Mouse (Mus musculus) cerebellum, adult (tissue): ENCODE data around the gene Cd6.

Source experiments
- ATAC-seq: cut with Nextera tagmentation; 2 replicates; pipeline ENCODE4 v1.9.2; 2017; ENCODE audit warnings: mild to moderate bottlenecking, moderate library complexity, mixed read lengths; ENCODE audit not compliant: insufficient number of reproducible peaks, low FRiP score, low TSS enrichment

The Cd6 gene

DNA sequence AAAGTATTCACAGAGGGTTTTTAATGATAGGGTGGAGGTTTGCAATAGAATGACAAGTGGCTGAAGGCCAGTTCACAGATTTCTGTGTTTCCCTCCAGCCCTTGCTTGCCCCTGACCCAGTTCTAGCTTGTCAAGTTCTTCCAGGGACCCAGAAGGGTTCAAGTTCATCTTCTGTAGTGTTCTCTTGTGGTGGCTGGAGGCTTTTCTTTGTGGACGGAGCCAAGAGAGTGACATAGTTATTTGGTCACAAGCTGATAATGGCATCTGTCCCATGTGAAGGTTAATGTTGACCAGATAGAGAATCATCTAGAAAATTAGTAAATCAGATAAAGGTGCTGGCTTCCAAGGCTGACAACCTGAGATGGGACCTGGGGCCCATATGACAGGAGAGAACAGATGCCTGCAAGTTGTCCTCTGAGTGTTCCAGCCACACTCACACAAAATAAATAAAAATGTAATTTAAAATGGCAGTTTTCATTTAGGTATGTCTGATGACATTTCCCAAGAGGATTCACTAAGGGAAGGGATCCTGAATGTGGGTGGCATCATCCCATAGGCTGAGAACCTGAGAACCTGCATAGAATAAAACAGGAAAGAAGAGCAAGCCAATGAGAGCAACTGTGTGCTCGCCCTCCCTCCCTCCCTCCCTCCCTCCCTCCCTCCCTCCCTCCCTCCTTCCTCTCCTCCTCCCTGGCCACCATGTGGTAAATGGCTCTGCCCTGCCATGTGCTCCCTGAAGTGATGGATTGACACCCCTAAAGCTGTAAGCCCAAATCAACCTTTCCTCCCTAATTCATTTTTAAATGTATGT is 24.8 kb downstream of the Cd6 start:
- ATAC-seq, result no peak

DNA sequence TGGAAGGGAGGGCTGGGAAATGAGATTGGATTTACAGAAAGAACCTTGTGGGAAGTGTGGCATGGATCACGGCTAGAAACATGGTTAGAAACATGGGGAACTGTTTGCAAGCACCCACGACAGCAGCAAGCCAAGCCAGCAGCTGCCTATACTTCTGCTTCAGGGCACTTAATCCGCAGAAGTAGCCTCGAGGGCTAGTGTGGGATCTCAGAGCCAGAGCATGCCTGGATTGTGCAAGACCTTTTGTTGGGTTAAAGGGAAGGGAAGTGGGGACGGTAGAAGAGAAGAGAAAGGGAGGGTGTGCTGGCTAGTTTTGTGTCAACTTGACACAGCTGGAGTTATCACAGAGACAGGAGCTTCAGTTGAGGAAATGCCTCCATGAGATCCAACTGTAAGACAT is 26.1 kb downstream of the Cd6 start:
- no peak for ATAC-seq

DNA sequence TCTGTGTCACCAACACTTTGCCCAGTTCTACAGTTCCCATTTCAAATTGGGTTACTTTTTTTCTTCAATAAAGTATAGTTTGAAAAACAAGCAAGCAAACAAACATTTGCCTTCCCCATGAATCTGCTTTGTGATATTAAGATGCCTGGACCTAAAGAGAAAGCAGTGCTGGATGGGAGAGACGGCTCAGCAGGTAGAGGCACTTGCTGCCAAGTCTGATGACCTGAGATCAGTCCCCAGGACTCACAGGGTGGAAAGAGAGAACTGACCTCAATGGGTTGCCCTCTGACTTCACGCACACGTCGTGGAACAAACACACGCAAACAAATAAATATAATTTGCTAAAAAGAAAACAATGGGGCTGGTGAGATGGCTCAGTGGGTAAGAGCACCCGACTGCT is 28.0 kb downstream of the Cd6 start:
- ATAC-seq, result no peak

DNA sequence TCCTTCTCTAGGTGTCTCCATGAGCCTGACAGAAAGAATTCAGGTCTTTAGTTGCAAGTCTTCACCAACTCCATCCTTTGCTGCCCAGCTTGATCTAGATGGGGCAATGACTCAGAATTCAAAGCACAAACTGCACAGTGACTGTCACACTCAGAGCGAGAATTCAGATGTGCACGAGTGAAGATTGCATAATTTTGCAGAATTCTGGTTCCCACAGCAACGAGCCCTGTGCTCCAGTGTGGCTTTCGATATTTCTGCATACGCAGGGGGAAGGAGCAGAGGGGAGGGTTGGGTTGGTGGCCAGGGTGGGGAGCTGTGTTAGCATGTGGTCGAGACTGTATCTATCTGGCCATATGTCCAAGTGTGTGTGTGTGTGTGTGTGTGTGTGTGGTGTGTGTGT is 28.8 kb downstream of the Cd6 start:
- ATAC-seq, result no peak

DNA sequence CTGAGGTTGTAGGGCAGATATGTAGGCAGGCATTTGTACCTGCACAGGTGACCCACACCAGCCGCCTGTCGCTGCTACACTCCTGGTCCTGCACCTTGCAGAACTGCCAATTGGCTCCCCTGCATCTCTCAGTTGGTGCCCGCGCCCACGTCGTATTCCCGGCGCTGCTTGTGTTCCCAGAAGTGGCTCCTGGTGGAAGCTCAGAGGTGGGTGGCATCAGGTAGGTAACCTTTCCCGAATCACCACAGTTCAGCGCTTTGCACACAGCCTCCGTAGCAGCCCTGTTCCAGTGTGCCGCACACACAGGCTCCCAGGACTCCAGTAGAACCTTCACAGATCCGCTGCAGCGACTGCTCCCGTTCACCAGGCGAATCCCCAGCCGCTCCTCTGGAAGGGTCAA is 30.7 kb downstream of the Cd6 start:
- ATAC-seq, result no peak

DNA sequence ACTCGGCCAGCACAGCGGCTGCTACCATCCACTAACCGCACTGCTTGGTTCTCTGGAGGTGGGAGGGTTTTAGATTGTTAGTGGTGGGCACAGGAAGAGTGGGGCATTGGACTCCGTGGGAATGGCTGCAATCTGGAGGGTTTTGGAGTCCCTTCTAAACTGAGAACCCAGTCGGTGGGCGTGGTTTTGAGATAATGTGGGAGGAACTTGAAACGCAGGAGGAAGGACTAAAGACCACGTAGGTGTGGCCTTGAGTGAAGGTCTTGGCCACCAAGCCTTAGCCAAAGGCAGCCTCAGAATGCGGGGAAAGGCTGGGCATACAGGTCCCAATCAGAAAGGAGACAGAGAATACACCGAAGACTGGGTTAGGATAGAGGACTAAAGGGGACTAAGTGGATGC is 31.3 kb downstream of the Cd6 start:
- no peak for ATAC-seq

DNA sequence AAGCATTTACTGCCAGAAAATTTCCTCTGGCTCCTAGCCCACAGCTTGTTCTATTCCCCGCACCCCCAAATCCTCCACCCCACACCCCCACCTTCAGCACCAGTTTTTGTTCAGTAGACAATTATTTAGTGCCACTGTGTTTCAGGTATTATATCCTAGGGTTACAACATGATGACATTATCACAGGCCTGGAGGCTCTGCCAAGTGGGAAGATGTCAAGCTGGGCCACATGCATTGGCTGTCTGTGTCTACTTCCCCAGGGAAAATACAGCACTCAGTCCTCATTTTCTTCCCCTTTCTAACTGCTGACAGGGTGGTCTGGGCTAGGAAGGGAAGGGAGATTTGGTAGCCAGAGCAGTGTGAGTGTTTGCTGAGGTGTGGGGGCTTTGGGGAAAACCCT is 34.9 kb downstream of the Cd6 start:
- peak; percentile 42; the same call in 1 of the 2 replicates for ATAC-seq

DNA sequence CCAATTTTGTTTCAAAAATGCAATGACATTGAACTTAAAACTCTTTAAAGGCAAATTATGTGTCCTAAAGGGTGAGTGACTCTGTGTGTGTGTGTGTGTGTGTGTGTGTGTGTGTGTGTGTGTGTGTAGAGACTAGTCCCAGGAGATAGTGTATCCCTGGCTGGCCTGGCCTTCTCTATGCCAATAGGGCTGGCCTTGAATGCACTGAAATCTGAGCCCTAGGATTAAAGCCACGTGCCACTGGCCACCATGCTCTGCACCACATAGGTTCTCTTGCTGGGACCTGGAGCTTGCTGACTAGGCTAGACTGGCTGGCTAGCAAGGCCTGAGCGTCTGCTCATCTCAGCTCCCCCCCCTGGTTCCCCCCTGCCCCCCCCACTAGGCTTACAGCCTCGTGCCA is 36.8 kb downstream of the Cd6 start:
- ATAC-seq, result no peak

DNA sequence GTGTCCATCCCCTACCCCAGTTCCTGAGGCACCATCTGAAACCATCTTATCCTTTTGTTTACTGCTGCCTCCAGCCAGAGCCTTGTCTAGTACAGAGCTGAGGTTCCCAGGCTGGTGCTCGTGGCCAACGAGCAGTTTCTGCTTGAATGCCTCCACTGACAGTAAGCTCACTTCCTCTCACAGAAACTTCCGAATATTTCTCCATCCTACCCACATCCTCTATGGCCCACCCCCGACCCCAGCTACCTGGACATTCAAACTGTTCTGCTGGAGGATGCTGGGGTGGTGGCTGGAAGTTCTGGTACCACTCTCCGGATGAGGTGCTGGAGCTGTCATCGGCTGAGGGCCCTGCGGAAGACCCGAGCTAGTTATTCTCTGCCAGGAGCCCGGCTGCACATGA is 39.5 kb downstream of the Cd6 start:
- ATAC-seq, result no peak

DNA sequence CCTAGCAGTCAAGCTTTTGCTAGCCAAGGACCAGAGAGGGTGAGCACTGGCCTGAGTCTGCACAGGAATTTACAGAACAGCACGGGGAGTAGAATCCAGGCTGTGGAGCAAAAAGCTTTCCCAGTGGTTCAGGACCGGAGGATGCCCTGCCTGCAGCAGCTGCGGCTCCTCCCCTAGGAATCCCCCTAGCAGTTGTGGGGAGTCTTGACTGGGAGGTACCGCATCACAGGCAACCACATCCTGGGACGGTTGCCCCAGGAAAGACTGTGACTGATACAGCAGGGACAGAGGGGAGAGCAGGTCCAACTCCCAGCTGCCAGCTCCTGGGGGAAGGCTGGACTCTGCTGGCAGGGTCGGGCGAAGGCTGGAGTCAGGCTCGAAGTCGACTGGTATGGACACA is 41.6 kb downstream of the Cd6 start:
- ATAC-seq, result no peak

DNA sequence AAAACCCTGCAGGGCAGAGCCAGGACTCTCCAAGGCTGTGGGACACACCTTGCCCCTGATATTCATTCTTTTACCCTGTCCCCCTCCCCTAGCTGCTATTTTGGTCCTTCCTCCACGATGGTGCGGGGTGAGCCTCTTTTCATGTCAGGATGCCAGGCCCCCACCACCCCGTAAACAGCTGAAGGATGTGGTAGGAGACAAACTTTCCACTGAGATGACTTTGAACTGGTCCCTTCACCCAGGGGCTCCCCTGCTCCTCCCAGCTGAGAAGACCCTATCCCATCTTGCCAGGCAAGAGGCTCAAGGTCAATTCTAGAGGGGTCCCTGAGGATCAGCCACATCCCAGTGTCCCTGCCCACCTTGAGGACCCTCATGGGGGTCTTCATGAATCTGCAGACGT is 42.5 kb downstream of the Cd6 start:
- ATAC-seq, result no peak

DNA sequence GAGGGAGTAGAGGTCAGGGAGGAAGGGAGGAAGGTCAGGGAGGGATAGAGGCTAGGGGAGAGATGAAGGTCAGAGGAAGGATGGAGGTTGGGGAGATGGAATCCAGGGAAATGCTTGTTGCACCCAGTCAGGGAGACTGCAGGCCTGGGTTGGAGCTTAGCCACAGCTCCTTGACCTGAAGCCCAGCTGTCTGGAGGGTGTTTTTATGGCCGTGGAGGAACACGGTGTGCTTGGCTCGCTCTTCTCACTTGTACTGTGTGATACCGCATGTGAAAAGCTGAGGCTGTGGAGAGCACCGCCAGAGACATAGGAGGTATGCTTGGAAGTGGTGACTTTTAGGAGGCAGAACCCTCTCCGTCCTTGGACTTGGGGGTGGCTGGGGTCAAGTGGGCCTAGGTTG is 43.1 kb downstream of the Cd6 start:
- ATAC-seq, result no peak

DNA sequence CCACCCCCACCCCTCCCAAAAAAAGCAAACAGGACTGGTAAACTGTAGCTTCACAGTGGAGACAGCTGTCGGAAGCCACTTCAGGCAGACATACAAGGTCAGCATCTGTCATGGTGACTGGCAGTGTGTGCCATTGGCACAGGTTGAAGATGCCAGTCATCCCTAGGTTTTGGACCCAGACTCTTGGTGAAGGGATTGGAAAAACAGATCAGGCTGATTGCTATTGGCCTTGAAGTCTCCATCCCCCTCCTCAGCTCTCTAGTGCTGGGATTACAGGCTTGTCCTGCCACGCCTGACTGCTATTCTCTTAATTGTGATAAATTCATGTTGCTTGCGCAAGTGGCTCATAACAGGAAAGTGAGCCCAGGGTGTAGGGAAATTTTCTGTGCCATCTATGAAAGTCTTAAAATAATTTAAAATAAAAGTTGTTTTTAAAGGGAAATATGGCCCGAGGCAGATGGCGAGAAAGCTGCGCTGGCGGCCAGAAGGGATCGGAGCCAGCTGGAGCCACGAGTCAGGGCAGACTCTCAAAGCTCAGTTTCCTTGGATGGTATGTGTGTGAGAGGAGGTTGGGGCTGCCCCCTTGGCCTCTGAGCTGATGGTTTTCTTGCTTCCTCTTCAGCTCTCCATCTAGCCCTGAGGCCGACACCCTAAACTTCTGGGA is 44.9 kb downstream of the Cd6 start:
- no peak for ATAC-seq

DNA sequence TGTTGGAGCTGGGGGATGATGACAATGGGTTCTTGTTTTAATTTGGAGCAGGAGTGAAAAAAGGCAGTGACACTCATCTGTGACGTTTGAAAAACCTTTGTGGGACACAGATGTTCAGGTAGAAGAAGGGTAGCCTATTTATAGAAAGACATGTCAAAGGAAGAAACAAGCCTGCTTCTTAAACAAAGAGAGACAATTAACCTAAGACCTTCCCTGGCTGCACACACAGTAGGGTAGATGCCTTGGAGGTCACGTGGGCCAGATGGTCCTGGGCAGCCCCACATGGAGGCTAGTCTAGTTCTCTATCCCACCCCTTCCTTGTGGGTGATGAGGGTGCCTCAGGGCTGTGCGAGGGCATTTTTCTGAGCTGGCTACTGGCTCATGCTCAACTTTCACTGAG is 45.8 kb downstream of the Cd6 start:
- ATAC-seq, result no peak

DNA sequence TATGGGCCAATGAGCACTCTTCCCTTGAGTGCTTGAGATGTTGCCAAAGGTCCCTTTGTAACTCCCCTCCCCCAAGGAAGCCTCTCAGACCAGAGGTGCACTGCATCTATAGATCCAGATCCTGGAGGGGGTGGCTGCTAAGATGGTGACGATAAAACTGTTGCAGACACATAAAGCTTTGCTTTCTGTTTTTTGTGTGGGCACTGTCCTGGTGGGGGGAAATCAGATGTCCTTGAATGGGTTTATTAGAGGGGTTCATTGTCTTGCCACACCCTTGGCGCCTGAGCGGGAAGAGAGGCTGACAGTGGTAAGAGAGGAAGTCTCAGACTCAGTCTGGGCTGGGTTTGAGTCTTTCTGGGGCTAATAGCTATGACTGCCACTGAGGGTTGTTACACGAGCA is 46.7 kb downstream of the Cd6 start:
- no peak for ATAC-seq

DNA sequence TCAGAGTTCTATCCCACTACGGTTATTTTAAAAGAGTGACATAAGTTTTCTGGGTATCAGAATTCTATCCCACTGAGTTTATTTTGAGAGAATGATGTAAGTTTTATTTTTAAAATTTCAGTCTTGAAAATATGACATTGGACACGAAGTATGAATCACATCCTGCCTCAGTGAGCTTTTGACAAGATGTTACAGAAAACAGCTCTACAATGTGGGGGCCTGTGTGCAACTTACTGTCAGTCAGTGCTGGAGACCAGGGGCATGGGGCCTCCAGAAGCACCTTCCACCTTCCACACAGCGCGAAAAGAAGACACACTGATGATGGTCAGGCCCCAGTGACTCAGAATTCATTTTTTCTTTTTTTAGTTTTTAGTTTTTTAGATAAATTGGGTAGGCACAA is 48.2 kb downstream of the Cd6 start:
- ATAC-seq, result no peak

DNA sequence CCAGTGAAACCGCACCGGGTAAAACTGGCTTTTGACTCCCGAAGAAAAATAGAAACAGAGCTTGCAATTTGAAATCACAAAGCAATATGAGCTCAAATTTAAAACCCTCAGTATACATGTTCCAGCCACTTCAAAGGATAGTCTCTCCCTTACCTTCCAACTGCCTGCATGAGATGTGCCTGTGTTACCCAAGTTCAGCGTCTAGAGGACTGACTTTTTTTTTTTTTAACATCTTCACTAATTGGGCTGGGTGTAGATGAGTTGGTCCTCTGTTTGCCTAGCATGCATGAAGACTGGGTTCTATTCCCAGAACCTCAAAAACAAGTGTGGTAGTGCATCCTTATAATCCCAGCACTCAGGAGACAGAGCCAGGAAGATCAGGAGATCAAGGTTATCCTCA is 53.0 kb downstream of the Cd6 start:
- ATAC-seq, result no peak

DNA sequence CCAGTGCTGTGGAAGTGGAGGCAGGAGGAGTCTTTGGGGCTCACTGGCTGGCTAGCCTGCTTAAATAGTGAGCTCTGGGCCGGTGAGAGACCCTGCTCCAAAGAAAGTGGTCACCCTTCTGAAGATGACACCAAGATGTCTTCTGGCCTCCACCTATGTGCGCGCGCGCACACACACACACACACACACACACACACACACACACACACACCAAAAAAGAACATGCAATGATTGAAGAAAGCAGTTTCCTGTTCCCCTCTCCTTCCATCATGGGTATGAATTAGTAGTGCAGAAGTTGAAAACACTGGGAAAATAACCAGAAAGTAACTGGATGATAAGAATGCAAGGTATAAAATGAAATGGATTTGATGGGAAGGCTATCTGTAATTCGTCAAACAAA is 55.7 kb downstream of the Cd6 start:
- ATAC-seq, result no peak

DNA sequence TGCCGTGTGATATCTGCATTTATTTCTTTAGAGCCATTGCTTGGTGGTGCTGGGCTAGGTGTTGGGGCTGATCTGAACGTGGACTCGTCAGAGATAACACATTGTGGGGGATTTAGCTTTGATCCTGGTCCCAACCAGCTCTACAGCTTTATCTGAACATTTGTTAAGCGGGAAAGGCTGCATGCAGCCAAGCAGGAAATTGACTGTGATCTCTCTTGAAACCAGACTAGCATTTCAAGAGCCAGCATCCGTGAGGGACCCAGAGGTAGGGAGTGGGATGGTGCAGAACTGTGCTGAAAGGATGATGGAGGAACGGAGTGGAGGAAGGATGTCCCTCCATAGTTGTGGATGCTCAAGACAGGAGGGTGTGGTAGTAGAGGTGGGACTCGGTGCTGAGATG is 56.5 kb downstream of the Cd6 start:
- ATAC-seq, result no peak

DNA sequence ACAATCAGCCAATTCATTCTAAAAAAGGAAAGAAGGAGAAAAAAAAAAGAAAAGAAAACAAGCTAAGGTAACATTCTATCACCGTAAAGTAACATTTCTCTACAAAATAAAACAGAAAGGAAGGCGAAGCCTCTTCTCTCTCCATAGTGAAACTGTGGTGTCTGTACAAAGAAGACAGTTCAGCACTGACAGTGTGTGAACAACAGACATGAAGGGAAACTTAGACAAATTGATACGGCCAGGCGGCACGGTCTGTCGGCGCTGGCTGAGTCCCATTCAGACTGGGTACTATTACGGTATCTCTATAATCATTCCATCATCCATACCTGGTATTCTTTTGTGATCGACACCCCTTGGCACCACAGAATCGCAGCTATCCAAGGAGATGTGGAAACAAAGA is 57.0 kb downstream of the Cd6 start:
- ATAC-seq, result no peak

DNA sequence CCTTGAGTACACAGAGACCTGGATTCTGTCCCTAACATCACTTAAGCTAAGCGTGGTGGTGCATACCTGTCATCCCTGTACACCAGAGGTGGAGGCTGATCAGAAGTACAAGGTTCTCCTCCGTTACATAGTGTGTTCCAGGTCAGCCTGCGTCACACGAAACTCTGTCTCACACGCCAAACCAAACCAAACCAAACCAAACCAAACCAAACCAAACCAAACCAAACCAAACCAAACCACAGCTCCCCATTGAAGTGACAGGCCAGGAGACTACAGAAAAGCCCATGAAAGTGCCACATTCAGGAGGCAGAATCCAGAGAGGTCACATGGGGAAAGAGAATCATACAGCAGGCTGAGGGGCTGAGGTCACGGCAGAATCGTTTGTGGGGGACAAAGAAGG is 57.9 kb downstream of the Cd6 start:
- no peak for ATAC-seq
